Mouse (Mus musculus) heart, postnatal 0 days (tissue): Measurements from ENCODE around the gene Hipk2. TPM values are rescaled to one million over a fixed set of nuclear protein-coding genes. Genes with fewer than 3 reads are reported as not detected.

Source experiments
- ATAC-seq: fragments of 200-750 bp; cut with Nextera tagmentation; 2 replicates; pipeline ENCODE4 v1.8.0; 2017; ENCODE audit warnings: low read depth, moderate number of reproducible peaks, moderate library complexity; ENCODE audit not compliant: insufficient read depth
- DNase-seq: peaks from one replicate; pipeline ENCODE4 v3.0.0-alpha.2; 2016; ENCODE audit warnings: low spot score
- H3K27ac ChIP-seq: fragments of 300-500 bp; sonication (generic); 2 replicates; pipeline ENCODE4 v1.5.1; 2014; ENCODE audit warnings: low read depth, mild to moderate bottlenecking
- H3K27me3 ChIP-seq: fragments of 300-500 bp; sonication (generic); 2 replicates; pipeline ENCODE4 v1.6.1; 2014; ENCODE audit warnings: low read length, mixed read lengths; ENCODE audit not compliant: control insufficient read depth, insufficient read depth
- H3K36me3 ChIP-seq: fragments of 300-500 bp; sonication (generic); replicated peaks from 2 replicates; pipeline ENCODE4 v1.6.1; 2014; ENCODE audit warnings: low read length, mixed read lengths; ENCODE audit not compliant: control insufficient read depth, insufficient read depth
- H3K4me1 ChIP-seq: fragments of 300-500 bp; sonication (generic); 2 replicates; pipeline ENCODE4 v1.6.1; 2014; ENCODE audit warnings: antibody characterized with exemption; ENCODE audit not compliant: control insufficient read depth, insufficient read depth
- H3K4me2 ChIP-seq: fragments of 300-500 bp; sonication (generic); 2 replicates; pipeline ENCODE4 v1.6.1; 2014; ENCODE audit warnings: low read depth, mild to moderate bottlenecking, low read length, moderate library complexity
- H3K4me3 ChIP-seq: fragments of 300-500 bp; sonication (generic); 2 replicates; pipeline ENCODE4 v1.5.1; 2014; ENCODE audit warnings: low read depth, low read length
- H3K9ac ChIP-seq: fragments of 300-500 bp; sonication (generic); replicated peaks from 2 replicates; pipeline ENCODE4 v1.6.1; 2014; ENCODE audit warnings: low read depth, low read length, mixed read lengths
- H3K9me3 ChIP-seq: fragments of 300-500 bp; sonication (generic); replicated peaks from 2 replicates; pipeline ENCODE4 v1.6.1; 2016; ENCODE audit warnings: low read length; ENCODE audit not compliant: control insufficient read depth
- CTCF ChIP-seq: IDR thresholded peaks from 2 replicates; pipeline ENCODE4 v1.5.1; 2016; ENCODE audit warnings: antibody characterized with exemption, control low read depth, low read depth
- EP300 ChIP-seq: IDR thresholded peaks from 2 replicates; pipeline ENCODE4 v1.6.1; 2016; ENCODE audit warnings: antibody characterized with exemption, low read depth
- WGBS: fragments of 180-500 bp; shearing (Covaris S2); extraction: QIAGEN DNeasy Blood & Tissue Kit; methylation state at CpG from one replicate; pipeline ENCODE4 v1.1.7; 2014; 5-methylcytosine and 5-hydroxymethylcytosine counted together
- polyA plus RNA-seq: library from polyadenylated mRNA; unstranded; fragments of >200 nt; fragmentation: Nextera tagmentation; extraction: Ambion mirVana; gene quantifications from 2 replicates; pipeline ENCODE4 v1.2.1, GENCODE M21; 2015
- total RNA-seq: library from RNA; depleted of rRNA; stranded (reverse); fragments of >200 nt; gene quantifications from 2 replicates; pipeline ENCODE4 v1.2.3, GENCODE M21; 2014; ENCODE audit warnings: low replicate concordance

Hipk2 gene
- total and polyA plus RNA-seq, 2 experiments from 2014 or later = 9.8 to 45.0 TPM

GRCm38 (mm10) chr6:38692556-38692955 lies 183.4 kb downstream of the Hipk2 start:
- Histone ChIP-seq H3K36me3 (peaks cover 15% of the 10 kb centered on the region), H3K27ac (no peak overlapping the region), H3K27me3 (no peaks in the 10 kb centered on the region), H3K4me2 (no peak overlapping the region), H3K4me1 (no peaks in the 10 kb centered on the region), H3K9ac (no peak overlapping the region), H3K9me3 (no peaks in the 10 kb centered on the region), H3K4me3 (no peak overlapping the region)
- ATAC-seq = no peak
- no peak for DNase-seq
- no peak for TF ChIP-seq EP300
- WGBS = 90% methylated on average over 6 of the region's 6 CpGs

- Histone ChIP-seq H3K4me1 (no peaks in the 10 kb centered on the region), H3K36me3 (peaks cover 1% of the 10 kb centered on the region; the same call in 1 of the 2 replicates), H3K9ac (no peak overlapping the region), H3K4me3 (no peak overlapping the region), H3K4me2 (no peak overlapping the region), H3K27ac (no peak overlapping the region), H3K9me3 (no peaks in the 10 kb centered on the region), H3K27me3 (no peaks in the 10 kb centered on the region)
- WGBS = 90% methylated on average over 5 of the region's 5 CpGs
- no peak for ATAC-seq
- TF ChIP-seq CTCF (no peak), EP300 (no peak)
- no peak for DNase-seq
Observed at GRCm38 (mm10) chr6:38691052-38691451, 184.9 kb downstream of the Hipk2 start.

- DNase-seq (no peak), ATAC-seq (no peak)
- Histone ChIP-seq H3K27me3 (no peaks in the 10 kb centered on the region), H3K4me3 (no peak overlapping the region), H3K4me2 (no peak overlapping the region), H3K36me3 (no peaks in the 10 kb centered on the region; the same call in 1 of the 2 replicates), H3K9ac (no peak overlapping the region), H3K27ac (no peak overlapping the region), H3K9me3 (no peaks in the 10 kb centered on the region), H3K4me1 (no peaks in the 10 kb centered on the region)
- TF ChIP-seq EP300 = no peak
- TF ChIP-seq CTCF = no peak
- WGBS = 85% methylated on average over 4 of the region's 4 CpGs
Observed at GRCm38 (mm10) chr6:38690615-38691014, 185.3 kb downstream of the Hipk2 start.

- Histone ChIP-seq H3K9me3 (no peaks in the 10 kb centered on the region), H3K4me1 (no peaks in the 10 kb centered on the region), H3K4me3 (no peak overlapping the region), H3K4me2 (no peak overlapping the region), H3K36me3 (no peaks in the 10 kb centered on the region; the same call in 1 of the 2 replicates), H3K27ac (no peak overlapping the region), H3K9ac (no peak overlapping the region), H3K27me3 (no peaks in the 10 kb centered on the region)
- ATAC-seq (peak; percentile 53), DNase-seq (no peak)
- WGBS = 75% methylated on average over 10 of the region's 10 CpGs
- TF ChIP-seq CTCF = no peak; the same call in 1 of the 2 replicates
- no peak for TF ChIP-seq EP300
Observed at GRCm38 (mm10) chr6:38688841-38689240, 187.1 kb downstream of the Hipk2 start.

- DNase-seq (no peak), ATAC-seq (no peak)
- H3K9ac ChIP-seq = no peak overlapping the region
- H3K4me2 ChIP-seq = no peak overlapping the region
- no peak overlapping the region for H3K27ac ChIP-seq
- 67% methylated on average over 11 of the region's 11 CpGs for WGBS
- H3K4me1 ChIP-seq = no peaks in the 10 kb centered on the region
- no peaks in the 10 kb centered on the region; the same call in 1 of the 2 replicates for H3K36me3 ChIP-seq
- no peaks in the 10 kb centered on the region for H3K9me3 ChIP-seq
- no peak overlapping the region for H3K4me3 ChIP-seq
- no peaks in the 10 kb centered on the region for H3K27me3 ChIP-seq
- TF ChIP-seq EP300 (no peak), CTCF (peak; percentile 49)
Observed at GRCm38 (mm10) chr6:38687216-38687615, 188.7 kb downstream of the Hipk2 start.

- no peak for TF ChIP-seq CTCF
- no peak for TF ChIP-seq EP300
- Histone ChIP-seq H3K4me2 (no peak overlapping the region), H3K9me3 (no peaks in the 10 kb centered on the region), H3K27ac (no peak overlapping the region), H3K27me3 (0 out of 2 replicates have a peak, but pooled peaks cover 4% of the 10 kb centered on the region), H3K4me1 (no peaks in the 10 kb centered on the region), H3K9ac (no peak overlapping the region), H3K36me3 (no peaks in the 10 kb centered on the region), H3K4me3 (no peak overlapping the region)
- WGBS = 54% methylated on average over 2 of the region's 2 CpGs
- ATAC-seq (no peak), DNase-seq (no peak)
Observed at GRCm38 (mm10) chr6:38682532-38682931, 193.4 kb downstream of the Hipk2 start.
